Mouse (Mus musculus): Measurements from ENCODE around the gene Nexn. TPM values are rescaled to one million over a fixed set of nuclear protein-coding genes. Genes with fewer than 3 reads are reported as not detected.

Gene Nexn
- polyA plus RNA-seq, 1 experiment: not detected

DNA sequence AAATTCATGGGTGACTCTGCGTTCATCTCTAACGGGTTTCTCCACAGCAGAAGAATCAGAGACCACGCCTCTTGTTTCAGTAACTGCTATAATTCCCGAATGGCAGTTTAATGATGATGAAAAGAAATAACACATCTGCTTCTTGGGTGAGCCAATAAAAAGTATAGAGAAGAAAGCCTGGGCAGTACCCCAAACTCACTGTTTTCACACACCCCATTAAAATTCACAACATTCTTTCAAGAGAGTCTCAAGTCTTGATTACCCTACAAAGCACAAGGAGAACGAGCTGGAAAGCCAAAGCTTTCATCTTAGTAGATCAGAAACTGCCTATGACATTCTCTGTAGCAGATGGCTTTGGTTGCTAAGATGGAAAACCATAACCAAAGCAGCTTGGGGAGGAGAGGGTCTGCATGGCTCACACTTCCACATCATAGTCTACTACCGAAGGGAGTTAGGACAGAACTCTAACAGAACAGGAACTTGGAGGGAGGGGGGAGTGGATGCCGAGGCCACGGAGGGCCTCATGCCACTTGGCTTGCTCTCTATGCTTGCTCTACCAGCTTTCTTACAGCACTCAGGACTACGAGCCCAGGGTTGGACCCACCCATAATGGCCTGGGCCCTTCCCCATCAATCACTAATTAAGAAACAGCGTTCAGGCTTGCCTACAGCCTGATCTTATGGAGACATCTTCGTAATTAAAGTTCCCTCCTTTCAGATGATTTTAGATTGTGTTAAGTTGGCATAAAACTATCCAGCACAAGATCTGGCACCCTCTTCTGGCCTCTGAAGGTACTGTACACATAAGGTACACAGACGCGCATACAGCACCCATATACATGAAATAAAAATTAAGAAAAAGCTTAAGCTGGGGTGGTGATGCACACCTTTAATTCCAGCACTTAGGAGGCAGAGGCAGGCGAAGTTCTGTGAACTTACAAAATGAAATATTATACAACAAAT is 34.5 kb upstream of the Nexn start:
- H3K9me3 ChIP-seq: no peaks in the 10 kb centered on the region
- peaks cover 19% of the 10 kb centered on the region for H3K4me1 ChIP-seq
- H3K27me3 ChIP-seq (replicated peaks): no peaks in the 10 kb centered on the region
- no peak for TF ChIP-seq FLI1 (IDR thresholded peaks at IDR 0.05; ENCODE audit: low read length)
- no peak for TF ChIP-seq GATA1 (IDR thresholded peaks at IDR 0.05; ENCODE audit: borderline replicate concordance, low read length)
- peaks cover 63% of the 10 kb centered on the region for H3K36me3 ChIP-seq (replicated peaks; ENCODE audit: low read length)
- H3K4me3 ChIP-seq (replicated peaks): no peak overlapping the region

DNA sequence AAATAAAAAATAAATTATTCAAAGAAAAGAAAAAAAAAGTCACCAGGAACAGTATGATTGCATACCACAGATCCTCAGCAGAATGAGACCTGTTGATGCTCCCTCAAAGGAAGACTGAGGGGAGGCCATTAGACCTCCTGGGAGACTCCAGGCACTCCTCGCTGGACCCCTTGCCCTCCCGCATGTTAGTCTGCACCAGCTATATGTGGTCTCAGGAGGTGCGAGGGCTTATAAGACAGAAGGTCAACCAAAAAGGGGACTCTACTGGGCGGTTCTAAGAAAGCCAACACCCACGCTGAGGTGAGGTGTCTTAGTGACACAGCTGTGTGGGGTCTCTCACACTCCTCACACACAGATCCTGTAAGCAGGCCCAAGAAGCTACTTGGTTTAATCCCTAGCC is 29.7 kb upstream of the Nexn start:
- TF ChIP-seq GATA1 (IDR thresholded peaks at IDR 0.05; ENCODE audit: borderline replicate concordance, low read length): no peak
- TF ChIP-seq FLI1 (IDR thresholded peaks at IDR 0.05; ENCODE audit: low read length): no peak
- Histone ChIP-seq H3K4me3 (replicated peaks) (no peak overlapping the region), H3K36me3 (replicated peaks; ENCODE audit: low read length) (peaks cover 64% of the 10 kb centered on the region), H3K9me3 (no peaks in the 10 kb centered on the region), H3K27me3 (replicated peaks) (no peaks in the 10 kb centered on the region), H3K4me1 (peaks cover 11% of the 10 kb centered on the region)

DNA sequence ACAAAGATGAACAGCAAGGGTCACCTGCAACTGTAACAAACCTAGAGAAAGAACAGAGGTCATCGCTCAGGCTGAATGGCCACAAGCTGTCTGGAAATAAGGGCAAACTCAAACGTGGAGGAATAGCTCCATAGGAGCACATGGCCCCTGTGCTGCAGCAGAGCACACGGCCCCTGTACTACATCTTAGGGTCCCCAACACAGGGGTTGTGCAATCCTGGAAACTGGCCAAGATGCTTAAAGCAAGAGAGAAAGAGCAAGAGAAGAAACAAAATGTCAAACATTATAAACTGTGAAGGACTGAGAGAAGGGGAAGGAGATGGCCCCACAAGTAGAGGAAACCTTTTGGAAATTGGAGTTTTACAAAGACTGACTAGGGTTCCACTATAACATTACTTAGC is 28.2 kb upstream of the Nexn start:
- Histone ChIP-seq H3K4me3 (replicated peaks) (no peak overlapping the region), H3K9me3 (no peaks in the 10 kb centered on the region), H3K36me3 (replicated peaks; ENCODE audit: low read length) (peaks cover 63% of the 10 kb centered on the region), H3K27me3 (replicated peaks) (no peaks in the 10 kb centered on the region), H3K4me1 (peaks cover 11% of the 10 kb centered on the region)
- no peak for TF ChIP-seq FLI1 (IDR thresholded peaks at IDR 0.05; ENCODE audit: low read length)
- TF ChIP-seq GATA1 (IDR thresholded peaks at IDR 0.05; ENCODE audit: borderline replicate concordance, low read length): no peak

DNA sequence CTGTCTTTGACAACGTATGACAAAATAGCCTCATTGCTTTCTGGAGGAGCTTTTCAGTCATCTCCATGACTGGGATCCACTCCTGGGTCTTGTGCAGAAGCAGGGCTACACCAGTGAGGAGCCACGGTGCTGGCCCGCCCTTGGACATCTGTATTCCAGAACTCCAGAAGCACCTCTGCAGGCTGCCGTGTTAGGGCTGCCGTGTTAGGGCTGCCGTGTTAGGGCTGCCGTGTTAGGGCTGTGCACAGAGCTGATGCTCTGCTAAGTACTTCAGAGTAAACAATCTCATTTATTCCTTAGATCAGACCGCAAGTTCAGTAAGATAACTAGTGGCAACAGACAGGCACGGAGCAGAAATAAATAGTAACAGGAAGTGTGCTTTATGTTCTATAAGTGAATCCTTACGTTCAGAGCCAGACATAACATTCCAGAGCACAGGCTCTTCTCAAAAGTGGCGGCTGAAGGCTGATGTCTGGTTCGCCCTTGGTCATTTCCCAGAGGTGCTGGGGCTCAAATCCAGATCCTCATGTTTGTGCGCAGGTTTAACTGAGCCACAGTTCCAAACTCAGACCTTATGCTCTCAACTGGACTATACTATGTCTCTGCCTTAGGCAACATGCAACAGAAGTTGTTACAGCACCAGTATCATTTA is 27.5 kb upstream of the Nexn start:
- TF ChIP-seq GATA1 (IDR thresholded peaks at IDR 0.05; ENCODE audit: borderline replicate concordance, low read length): no peak
- no peak for TF ChIP-seq FLI1 (IDR thresholded peaks at IDR 0.05; ENCODE audit: low read length)

DNA sequence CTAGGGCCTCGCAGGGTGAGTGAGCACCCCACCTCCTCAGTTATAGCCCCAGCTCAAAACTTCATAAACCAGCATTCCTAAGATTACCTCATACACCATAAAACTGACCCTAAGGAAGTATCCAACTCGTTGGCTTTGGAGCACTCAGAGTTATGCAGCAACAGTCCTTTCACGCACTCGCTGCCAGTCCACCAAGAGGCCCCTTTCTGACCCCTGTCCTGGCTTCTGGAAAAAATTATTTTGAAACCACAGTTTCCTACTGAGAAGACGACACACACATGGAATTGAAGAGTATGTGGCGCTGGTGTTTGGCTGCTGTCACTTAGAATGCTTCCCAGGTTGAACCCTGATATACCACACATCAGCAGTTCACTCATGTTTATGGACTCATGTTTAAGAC is 25.7 kb upstream of the Nexn start:
- no peaks in the 10 kb centered on the region for H3K27me3 ChIP-seq (replicated peaks)
- peaks cover 81% of the 10 kb centered on the region for H3K36me3 ChIP-seq (replicated peaks; ENCODE audit: low read length)
- no peak overlapping the region for H3K4me3 ChIP-seq (replicated peaks)
- TF ChIP-seq GATA1 (IDR thresholded peaks at IDR 0.05; ENCODE audit: borderline replicate concordance, low read length): no peak
- no peak for TF ChIP-seq FLI1 (IDR thresholded peaks at IDR 0.05; ENCODE audit: low read length)
- peaks cover 11% of the 10 kb centered on the region for H3K4me1 ChIP-seq
- H3K9me3 ChIP-seq: no peaks in the 10 kb centered on the region

More for the DNA sequence above, 27.5 kb upstream of the Nexn start:
- H3K4me3 ChIP-seq (replicated peaks): no peak overlapping the region
- no peaks in the 10 kb centered on the region for H3K27me3 ChIP-seq (replicated peaks)
- peaks cover 70% of the 10 kb centered on the region for H3K36me3 ChIP-seq (replicated peaks; ENCODE audit: low read length)
- no peaks in the 10 kb centered on the region for H3K9me3 ChIP-seq
- peaks cover 11% of the 10 kb centered on the region for H3K4me1 ChIP-seq

DNA sequence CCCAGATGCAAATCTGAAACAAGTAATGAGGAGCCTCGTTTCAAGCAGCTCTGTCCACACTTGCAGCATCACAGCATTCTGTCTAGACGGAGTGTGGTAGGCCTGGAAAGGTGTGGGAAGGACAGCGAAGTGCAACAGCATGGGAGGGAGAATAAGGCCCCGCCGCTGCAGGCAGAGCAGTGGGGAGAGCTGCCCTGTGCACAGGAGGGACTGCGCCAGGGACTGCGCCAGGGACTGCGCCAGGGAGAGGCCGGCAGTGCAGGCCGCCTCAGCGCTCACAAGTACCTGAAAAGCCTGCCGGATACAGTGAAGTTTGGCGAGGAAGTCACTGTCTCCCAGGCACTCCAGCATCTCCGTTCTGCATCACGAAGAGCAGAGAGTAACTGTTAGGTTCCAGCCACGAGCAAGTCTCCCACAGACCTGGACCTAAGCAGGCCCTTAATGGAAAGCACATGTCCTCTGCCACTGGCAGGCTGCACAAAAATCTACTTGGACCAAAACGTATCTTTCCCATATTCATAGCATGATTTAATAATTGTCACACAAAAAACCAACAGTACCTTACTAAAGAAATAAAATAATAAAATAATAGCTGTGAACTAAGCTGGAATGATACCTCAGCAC is 24.1 kb upstream of the Nexn start:
- no peak for TF ChIP-seq FLI1 (IDR thresholded peaks at IDR 0.05; ENCODE audit: low read length)
- TF ChIP-seq GATA1 (IDR thresholded peaks at IDR 0.05; ENCODE audit: borderline replicate concordance, low read length): no peak
- H3K27me3 ChIP-seq (replicated peaks): no peaks in the 10 kb centered on the region
- no peaks in the 10 kb centered on the region for H3K9me3 ChIP-seq
- H3K36me3 ChIP-seq (replicated peaks; ENCODE audit: low read length): peaks cover 80% of the 10 kb centered on the region
- H3K4me3 ChIP-seq (replicated peaks): no peak overlapping the region
- H3K4me1 ChIP-seq: peaks cover 11% of the 10 kb centered on the region

DNA sequence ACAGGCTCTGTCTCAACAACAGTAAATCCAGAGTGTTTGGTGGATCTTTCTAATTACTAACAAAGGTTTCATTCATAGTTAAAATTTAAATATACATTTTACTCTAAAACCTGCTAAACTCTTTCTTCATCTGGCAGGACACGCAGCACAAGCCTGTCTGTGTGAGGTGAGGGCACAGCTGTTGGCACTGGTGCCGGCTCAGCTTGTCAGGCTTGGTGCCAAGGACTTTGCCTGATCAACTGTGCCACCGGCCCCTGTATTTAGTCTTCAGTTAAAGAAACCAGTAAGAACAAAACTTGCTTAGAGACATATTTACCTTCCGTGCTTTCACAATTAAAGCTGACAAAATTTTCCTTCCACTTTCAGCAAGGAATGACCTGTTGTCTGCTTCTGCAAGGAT is 22.6 kb upstream of the Nexn start:
- H3K4me3 ChIP-seq (replicated peaks): no peak overlapping the region
- no peaks in the 10 kb centered on the region for H3K27me3 ChIP-seq (replicated peaks)
- peaks cover 80% of the 10 kb centered on the region for H3K36me3 ChIP-seq (replicated peaks; ENCODE audit: low read length)
- TF ChIP-seq FLI1 (IDR thresholded peaks at IDR 0.05; ENCODE audit: low read length): no peak
- no peak for TF ChIP-seq GATA1 (IDR thresholded peaks at IDR 0.05; ENCODE audit: borderline replicate concordance, low read length)
- H3K4me1 ChIP-seq: peaks cover 11% of the 10 kb centered on the region
- no peaks in the 10 kb centered on the region for H3K9me3 ChIP-seq

DNA sequence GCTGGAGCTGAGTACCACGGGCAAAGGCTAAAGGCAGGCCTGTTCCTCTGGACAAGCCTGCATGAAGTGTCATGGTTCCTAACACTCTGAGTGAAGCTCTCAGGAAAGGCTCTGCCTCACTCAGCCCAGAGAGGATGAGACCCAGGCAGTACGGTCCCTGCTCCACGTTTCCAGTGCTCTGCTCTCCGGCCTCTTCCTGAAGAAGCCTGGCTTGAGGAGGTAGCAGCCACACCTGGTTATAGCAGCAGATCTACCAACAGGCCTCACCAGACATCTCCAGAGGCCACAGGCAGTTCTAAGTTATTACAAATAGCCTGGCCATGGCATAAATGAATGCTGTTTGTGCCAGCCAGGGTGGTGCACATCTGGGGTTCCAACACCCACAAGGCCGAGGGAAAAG is 22.1 kb upstream of the Nexn start:
- no peaks in the 10 kb centered on the region for H3K27me3 ChIP-seq (replicated peaks)
- H3K4me1 ChIP-seq: peaks cover 6% of the 10 kb centered on the region
- no peak overlapping the region for H3K4me3 ChIP-seq (replicated peaks)
- no peak for TF ChIP-seq GATA1 (IDR thresholded peaks at IDR 0.05; ENCODE audit: borderline replicate concordance, low read length)
- TF ChIP-seq FLI1 (IDR thresholded peaks at IDR 0.05; ENCODE audit: low read length): no peak
- peaks cover 80% of the 10 kb centered on the region for H3K36me3 ChIP-seq (replicated peaks; ENCODE audit: low read length)
- no peaks in the 10 kb centered on the region for H3K9me3 ChIP-seq

GRCm38 (mm10) chr3:152287810-152288209 is 21.7 kb upstream of the Nexn start:
- no peaks in the 10 kb centered on the region for H3K27me3 ChIP-seq (replicated peaks)

More at GRCm38 (mm10) chr3:152287810-152288209, 21.7 kb upstream of the Nexn start:
- H3K4me3 ChIP-seq (replicated peaks): no peak overlapping the region
- H3K36me3 ChIP-seq (replicated peaks; ENCODE audit: low read length): peaks cover 82% of the 10 kb centered on the region
- no peaks in the 10 kb centered on the region for H3K9me3 ChIP-seq
- H3K4me1 ChIP-seq: peaks cover 4% of the 10 kb centered on the region; the same call in 1 of the 2 replicates
- no peak for TF ChIP-seq GATA1 (IDR thresholded peaks at IDR 0.05; ENCODE audit: borderline replicate concordance, low read length)
- TF ChIP-seq FLI1 (IDR thresholded peaks at IDR 0.05; ENCODE audit: low read length): no peak

All from megakaryocyte, embryonic 14.5 days (primary cell).